Mouse (Mus musculus): ENCODE results near the gene Epha6.
A peak's percentile ranks its signal among the peaks of the same experiment; 100 is the strongest.
"Not testable (repeated sequence)": the region's sequence is repeated elsewhere in the genome, so short reads cannot be mapped to it uniquely, and the experiment has no call there.

The Epha6 gene

DNA sequence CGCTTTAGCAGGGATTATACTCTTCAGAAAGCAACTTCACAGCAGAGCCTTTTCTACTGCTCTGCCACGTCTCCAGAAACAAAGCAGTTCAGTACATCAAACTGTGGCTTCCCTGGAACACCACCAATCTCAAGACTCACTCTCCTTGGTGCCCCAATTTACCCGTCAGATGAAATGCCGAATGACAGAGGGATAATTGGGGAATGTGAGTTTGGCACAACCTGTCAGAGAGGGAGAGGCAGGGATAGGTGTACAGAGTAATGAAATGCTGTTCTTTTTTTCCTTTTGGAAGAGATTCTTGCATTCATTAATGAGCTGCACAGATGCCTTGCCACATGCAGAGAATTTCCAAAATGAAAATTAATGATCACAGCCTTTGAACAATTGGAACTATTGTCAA lies 635.5 kb downstream of the Epha6 start:
- DNase-seq (ENCODE audit: low spot score in 2 of 2), result no peak

DNA sequence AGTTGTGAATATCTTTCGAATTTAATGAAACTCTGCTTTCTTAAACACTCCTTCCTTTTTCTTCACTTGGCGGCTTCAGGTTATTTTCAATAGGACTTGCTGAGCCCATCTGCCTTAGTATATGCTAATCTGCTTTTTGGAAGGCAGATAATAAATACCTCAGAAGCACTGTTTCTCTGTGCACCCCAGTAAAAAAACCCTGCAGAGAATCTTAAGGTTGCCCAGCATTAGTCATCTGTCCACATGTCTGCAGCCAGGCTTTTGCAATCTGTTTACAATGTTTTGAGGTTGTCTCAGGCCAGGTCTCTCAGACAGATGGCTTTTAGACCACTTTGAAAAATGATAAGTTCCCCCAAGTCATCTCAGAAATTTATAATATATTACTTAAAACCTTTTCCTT lies 649.6 kb downstream of the Epha6 start:
- no peak for DNase-seq (ENCODE audit: low spot score in 2 of 2)

DNA sequence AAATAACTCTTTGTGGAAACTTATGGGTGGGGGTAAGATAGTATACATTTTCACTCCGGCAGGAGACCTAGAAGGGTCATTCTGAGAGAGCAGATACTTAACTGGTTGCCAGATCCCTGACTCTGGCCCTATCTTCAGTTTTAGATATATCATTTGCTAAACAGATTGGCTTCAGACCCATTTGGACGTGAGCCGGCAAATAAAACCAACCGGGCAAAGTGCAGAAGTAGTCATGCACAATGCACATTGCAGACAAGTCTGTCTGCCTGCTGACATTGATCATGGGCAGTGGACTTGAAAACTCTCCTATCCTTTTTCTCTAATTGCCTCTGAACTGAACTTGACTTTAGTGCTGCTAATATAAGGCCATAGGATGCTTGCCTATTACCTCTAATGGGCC lies 681.6 kb downstream of the Epha6 start:
- no peak for DNase-seq (ENCODE audit: low spot score in 2 of 2)

DNA sequence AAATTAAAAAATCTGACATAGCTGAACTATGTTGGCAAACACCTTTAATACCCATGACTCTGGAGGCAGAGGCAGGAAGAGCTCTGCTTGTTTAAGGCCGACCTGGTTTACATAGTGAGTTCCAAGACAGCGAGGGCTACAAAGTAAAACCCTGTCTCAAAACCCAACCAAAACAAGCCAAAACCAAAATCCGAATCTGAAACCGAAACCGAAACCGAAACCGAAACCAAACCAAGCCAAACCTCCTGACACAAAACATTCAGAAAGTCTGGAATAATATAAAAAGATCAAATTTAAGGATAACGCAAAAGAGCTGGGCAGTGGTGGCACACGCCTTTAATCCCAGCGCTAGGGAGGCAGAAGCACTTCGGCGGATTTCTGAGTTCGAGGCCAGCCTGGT lies 725.3 kb downstream of the Epha6 start:
- no peak for DNase-seq (ENCODE audit: low spot score in 2 of 2)

DNA sequence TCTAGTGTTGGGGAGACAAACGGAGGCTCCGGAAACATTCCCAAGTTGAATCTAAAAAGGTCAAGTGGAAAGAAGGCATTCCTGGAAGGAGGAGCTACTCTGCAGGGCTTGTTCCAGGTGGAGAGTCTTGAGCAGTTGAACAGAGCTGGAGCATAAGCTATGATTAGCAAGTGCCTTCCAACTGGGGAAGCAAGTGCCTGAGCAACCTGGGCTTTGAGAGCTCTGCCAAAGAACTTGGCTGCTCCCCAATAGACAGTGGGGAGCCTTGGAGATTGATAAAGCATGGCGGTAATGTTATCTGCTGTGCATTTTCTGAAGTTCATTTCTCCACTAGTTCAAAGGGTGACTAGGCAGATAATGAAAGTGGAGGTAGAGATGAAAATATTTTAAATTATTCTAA lies 733.5 kb downstream of the Epha6 start:
- no peak for DNase-seq (ENCODE audit: low spot score in 2 of 2)

DNA sequence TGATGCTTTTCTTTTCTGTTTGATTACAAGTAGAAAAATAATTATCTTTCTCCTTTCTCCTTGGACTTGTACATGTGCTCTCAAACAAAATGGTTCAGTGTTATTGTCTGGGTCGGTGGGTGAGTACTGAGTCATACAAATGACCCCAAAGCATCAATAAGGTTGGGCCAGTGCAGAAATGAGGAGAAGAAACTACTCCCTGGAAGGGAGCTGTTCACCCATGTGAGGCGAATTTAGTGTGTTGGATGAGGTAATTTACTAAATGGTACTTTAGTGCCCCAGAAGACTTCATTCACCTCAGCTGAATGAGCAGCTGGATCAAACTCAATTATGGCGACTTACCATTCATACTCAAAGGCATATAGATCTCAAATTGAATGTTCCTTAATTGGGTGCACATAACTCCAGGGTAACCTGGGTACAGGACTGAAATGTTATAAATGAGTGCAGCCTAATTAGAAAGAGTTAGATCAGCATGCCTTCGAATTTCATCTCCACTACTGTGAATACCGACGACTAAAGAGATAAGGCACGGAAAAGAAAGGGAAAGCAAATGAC lies 751.1 kb downstream of the Epha6 start:
- no peak for DNase-seq (ENCODE audit: low spot score in 2 of 2)

DNA sequence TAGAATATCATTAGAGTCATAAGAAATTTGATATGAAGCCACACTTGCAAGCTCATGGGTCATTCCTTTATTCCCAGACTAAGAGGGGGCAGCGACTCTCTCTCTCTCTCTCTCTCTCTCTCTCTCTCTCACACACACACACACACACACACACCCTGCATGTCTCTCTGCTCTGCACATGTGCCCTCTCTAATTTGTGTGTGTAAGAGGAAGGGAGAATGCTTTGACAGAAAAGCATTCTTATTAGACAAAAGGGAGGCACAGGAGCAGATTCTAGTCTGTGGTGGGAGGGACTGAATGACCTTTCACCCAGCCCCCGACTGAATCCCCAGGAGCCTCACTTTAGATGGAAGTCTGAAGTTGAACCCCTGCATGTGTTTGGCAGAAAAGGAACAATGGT lies 752.6 kb downstream of the Epha6 start:
- DNase-seq (ENCODE audit: low spot score in 2 of 2), result no peak

DNA sequence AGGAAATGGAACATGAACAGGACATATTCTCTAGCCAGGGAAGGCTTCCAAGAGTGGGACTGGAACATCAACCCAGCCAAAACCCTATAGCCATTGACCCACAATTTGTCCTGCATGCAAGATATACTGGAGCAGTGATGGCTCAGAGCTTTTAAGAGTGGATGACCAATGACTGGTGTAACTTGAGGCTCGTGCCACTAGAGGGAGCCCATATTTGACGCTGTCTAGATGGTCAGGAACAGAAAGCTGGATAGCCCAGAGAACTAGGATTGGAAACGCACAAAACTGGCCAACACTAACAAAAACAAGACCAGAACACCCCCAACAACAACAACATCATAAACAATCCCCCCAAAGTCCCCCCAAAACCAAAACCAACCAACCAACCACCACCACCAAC lies 758.8 kb downstream of the Epha6 start:
- DNase-seq (ENCODE audit: low spot score in 2 of 2), result no peak

DNA sequence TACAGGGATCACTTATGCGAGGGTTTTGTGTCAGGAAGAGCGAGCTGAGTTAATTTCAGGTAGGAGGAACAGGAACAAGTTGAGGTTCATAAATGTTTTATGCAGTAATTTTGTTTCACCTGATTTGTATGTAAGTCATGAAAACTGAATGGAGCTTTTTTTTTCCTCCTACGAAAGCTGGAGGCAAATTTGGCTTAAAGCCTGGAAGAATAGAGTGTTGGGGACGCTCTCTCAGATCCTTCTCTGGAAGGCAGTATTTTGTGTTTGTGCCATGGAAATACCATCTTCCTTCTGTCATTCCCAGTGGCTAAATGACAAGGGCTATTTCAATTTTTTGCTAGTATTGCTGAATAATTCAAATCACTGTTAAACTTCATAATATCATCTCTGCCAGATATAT lies 768.6 kb downstream of the Epha6 start:
- no peak for DNase-seq (ENCODE audit: low spot score in 2 of 2)

DNA sequence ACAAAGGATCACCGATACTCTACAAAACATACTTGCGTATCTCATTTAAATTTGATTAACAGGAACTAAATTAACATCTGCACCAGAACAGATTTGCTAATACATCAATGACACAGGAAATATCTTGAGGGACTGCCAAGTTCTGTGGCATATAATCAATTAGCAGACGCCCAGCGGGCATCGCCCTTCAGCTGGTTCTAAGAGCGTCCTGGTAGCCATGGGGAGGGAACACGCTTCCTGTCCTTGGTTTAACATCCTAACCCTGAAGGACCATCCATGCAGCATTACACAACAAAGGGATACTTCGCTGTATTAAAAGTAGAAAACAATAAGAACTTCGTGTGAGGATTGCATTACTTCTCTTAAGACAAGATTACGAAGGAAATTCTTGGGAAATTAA lies 769.0 kb downstream of the Epha6 start:
- no peak for DNase-seq (ENCODE audit: low spot score in 2 of 2)

DNA sequence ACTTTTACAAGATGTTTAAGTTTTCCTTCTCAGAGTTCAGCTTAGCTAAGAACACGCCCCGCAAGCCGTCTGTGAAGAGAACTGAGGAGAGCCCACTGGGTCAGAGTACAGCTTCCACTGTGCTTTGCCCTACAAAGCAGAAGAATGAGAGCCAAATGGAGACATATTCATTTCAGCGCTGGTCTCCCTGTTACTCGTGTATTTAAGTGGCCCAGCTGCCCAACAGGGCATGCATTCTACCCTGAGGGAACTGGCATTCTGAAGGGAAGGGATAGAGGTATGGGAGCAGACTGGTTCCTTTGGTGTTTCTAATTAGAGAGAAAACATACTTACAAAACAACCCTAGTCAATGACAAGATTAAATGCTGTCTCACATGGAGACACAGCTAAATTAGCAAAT lies 772.9 kb downstream of the Epha6 start:
- DNase-seq (ENCODE audit: low spot score in 2 of 2), result no peak

DNA sequence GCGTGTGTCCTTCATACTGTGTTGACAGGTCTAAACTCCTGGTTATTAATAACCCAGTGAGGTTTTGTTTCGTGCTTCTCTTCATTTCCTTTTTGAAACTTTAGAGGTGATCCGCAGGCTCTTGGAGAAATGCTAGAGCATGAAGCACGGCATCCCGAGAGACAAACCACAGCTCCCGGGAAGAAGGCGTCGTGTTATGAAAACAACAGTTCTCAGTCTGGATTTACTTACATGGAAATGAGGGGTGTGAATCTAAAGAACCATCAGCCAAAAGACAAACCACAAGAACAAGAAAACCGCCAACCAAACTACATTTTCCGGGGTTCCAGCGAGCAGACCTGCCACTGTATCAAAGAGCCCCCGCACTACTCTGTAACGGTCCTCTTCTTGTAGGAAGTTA lies 775.7 kb downstream of the Epha6 start:
- DNase-seq (ENCODE audit: low spot score in 2 of 2), result no peak

DNA sequence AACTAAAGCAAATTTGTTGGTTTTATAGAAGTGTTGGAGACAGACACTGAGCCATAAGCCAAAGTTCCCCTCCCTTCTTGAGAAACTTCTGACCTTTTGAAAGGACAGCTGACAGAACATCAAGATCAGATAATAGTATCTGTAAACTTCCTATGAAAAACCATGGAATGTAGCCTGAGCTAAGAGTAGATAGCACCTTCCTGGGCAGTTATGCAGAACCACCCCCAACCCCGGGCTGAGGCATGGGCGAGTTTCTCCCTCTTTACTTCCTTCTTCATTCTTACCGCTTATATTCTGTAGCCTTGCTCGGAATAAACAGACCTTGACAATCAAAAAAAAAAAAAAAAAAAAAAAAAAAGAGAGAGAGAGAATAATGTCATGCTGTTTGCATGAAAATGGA lies 805.5 kb downstream of the Epha6 start:
- DNase-seq (ENCODE audit: low spot score in 2 of 2), result not testable (repeated sequence)

DNA sequence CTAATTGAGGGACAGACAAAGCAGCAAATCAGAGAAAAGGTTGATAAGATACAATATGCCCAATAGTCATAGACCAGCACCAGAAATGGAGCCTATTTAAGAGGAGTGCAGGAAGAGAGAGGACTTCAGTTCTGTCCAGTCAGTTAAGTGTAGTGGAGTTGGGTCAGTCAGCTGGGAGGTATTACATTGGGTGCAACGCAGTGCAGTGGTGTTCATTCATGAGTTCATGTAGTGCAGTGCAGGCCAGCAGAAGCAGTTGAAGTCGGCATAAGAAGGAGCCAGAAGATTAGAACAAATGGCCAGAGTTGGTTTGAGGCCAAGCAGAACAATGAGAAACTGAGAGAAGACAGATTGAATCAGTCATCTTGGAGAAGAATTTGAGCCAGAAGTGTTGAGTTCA lies 833.0 kb downstream of the Epha6 start:
- no peak for DNase-seq (ENCODE audit: low spot score in 2 of 2)

DNA sequence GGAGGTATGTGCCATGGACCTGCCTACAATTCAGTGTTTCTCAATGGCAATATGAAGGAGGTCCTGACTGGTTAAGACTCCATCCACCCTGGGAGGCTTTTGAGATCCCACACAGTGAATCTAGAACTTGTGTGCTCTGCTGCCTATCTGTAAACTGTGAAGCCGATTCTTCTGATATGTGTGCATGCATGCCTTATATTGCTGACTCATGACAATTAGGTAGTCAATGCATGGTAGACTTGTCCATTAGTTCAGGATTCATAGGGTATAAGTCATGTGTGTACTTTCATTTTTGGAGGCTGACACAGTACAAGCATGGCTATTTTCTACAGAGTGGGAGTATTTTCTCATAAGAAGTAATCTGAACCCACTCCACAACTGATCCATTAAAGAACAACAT lies 834.9 kb downstream of the Epha6 start:
- no peak for DNase-seq (ENCODE audit: low spot score in 2 of 2)

DNA sequence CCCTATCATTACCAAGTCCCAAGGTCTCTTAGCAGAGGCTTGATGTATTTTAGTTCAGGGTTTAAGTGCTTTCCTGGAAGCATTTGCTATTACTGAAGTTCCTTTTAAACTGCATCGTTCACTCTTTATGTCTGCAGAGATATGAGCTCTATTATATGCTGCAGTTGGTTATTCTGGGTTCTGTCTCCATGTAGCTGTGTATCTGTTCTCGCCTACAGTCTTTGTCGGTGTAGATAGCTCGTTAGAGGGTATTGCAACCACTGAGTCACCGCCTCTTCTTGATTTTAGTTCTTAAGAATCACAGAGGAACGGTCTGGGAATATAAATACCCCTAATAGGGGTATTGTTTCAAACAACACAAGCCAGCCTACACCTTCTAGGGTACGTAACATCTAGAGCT lies 835.4 kb downstream of the Epha6 start:
- no peak for DNase-seq (ENCODE audit: low spot score in 2 of 2)

DNA sequence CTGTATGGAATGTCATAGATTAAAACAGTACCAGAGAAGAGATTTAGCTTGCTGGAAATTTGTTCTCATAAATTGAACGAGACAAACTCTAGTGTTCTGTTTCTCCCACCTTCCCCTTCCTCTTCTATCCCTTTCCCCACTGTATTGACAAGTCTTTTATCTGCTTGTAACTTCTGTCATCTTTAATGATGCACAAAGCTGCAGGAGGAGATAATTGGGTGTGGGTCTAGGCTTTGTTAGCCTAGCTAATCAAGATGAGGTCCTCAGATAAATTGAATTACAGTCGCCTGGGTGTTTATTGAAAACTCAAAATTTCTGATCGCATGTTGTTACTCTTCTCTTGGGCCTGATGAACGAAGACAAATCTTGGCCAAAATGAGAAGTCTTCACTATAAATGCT lies 844.5 kb downstream of the Epha6 start:
- no peak for DNase-seq (ENCODE audit: low spot score in 2 of 2)

DNA sequence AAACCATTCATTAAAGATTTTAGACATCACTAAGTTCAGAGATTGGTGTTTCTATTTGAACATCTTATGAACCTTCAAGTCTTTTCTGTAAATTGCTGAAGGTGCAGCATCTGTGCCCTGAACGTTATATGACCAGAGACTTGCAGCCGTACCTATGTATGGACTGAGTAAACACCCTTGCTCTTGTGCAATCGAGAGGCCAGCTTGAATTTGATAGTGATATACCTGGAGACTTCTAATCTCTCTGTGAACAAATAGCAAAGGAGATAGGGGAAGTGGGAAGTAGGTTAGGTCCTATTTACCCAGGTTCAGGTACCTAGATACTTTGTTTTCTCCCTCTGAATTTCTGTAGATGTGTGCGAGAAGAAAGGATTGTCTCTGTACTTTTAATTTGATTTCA lies 854.4 kb downstream of the Epha6 start:
- DNase-seq (ENCODE audit: low spot score in 2 of 2), result no peak

DNA sequence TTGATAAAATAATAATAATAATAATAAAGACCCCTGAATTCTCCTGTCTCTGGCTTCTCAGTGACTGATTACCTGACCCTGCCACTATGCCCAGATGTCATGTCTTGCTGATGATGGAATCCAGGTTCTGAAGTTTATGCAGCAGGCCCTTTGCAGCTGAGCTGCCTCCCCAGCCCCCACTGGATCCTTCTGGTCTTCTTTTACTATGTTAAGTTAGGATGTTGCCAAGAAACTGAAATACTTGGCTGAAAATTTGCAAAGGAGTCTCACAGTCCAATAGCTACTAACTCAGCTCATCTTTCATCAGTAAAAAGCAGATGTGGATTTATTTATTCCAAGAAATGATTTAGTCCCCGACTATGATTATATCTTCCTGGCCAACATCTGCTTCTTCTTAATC lies 861.7 kb downstream of the Epha6 start:
- DNase-seq (ENCODE audit: low spot score in 2 of 2), result no peak

DNA sequence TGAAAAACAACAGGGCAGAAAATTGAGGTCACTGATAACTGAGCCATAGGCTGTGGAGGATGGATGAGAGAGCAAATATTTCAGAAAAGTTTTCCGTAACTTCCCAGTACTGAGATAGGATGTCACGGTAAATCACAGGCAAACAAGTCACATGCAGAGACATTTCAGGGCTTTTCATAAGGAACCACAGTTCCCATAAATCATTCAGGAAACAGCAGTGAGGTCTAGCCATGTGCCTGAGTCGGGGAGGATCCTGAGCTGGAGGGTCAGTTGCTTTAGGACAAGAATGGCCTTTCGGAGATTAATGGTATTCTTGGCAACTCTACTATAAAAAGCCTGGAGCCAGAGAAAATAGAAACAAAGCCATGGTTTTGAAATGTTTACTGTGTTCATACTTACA lies 889.8 kb downstream of the Epha6 start:
- no peak for DNase-seq (ENCODE audit: low spot score in 2 of 2)

DNA sequence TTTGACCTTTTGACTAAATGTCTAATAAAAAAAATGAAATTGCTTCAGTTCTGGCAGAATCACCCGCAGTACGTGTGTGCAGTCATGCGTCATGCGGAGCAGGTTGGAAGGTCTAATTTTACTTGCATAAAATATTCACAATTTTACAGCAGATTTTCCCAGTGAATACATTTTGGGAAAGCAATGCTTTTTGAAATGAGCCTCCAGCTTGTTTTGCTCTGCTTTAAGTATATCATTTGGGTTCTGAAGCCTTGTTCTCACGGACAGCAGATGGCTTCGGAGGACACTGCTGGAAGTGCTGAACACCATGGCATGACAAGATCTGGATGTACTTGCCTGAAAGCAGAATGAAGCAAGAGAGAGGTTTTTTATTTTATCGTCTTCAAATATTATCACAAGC lies 912.1 kb downstream of the Epha6 start:
- DNase-seq (ENCODE audit: low spot score in 2 of 2), result no peak

DNA sequence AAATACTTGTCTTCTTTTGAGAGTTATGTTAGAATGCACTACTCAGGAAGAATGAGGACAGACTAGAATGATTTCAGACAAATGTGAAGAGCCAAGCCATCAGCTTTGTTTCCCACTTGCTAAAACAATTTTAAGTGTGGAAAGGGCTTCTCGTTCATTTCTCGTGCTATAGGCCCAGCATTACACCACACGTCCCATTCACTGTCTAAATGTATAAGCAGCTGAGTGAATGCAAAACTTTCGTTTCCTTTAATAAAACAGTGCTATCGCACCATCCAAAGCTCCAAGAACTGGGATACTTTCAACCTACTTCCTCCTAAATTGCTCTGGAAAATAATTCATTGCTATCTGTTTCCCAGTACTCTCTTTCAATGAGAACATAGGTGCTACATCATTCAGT lies 916.2 kb downstream of the Epha6 start:
- no peak for DNase-seq (ENCODE audit: low spot score in 2 of 2)

DNA sequence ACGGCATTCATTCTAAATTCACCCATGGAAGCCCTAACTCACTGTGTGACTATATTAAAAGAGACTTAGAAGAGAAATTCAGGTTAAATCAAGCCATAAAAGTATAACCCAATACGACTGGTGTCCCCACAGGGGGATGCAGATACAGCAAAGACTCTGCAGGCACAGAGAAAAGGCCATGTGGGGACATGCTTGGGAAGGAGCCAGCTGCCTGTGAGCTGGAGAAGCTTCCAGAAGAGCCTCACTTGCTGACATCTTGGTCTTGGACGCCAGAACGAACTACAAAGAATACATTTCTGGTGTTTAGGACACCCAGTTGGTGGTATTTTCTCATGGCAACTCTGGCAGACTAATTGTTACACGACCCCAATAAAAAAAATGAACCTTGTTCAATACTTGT lies 920.2 kb downstream of the Epha6 start:
- no peak for DNase-seq (ENCODE audit: low spot score in 2 of 2)

DNA sequence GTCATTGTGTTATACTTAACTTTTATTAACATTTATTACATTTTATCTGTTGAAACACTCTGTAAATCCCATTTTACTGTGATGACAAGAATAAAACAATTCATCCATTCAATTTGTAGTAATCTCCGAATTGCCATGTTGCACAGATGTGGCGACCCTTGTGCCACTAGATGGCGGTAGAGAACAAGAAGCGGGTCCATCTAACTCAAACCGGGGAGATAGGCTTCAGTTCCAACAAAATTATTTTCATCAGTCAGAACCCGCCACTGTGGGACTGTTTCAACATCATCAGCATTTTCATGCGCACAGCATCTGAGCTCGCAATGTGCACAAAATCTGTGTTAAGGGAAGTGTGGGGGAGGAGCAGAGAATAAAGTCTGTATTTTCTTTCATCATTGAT lies 921.9 kb downstream of the Epha6 start:
- DNase-seq (ENCODE audit: low spot score in 2 of 2), result peak; percentile 6 to 22

Measured in natural killer cell, adult 2 months (primary cell).